Mouse (Mus musculus) C2C12 (cell line): ENCODE measurements around the gene Tuft1. TPM values are rescaled to one million over a fixed set of nuclear protein-coding genes. Genes with fewer than 3 reads are reported as not detected.

ENCODE experiments used
- H3K27me3 ChIP-seq: one replicate; pipeline ENCODE4 v1.6.1; 2011; ENCODE audit not compliant: control insufficient read depth, insufficient read depth, insufficient read length
- H3K36me3 ChIP-seq: one replicate; pipeline ENCODE4 v1.6.1; 2011; ENCODE audit not compliant: control insufficient read depth, insufficient read depth
- H3K4me3 ChIP-seq: one replicate; pipeline ENCODE4 v1.5.1; 2011; ENCODE audit warnings: mild to moderate bottlenecking, control low read depth; ENCODE audit not compliant: poor library complexity, insufficient read depth, severe bottlenecking
- H3K79me2 ChIP-seq: one replicate; pipeline ENCODE4 v1.6.1; 2011; ENCODE audit not compliant: control insufficient read depth, insufficient read depth
- H3K79me3 ChIP-seq: one replicate; pipeline ENCODE4 v1.6.1; 2011; ENCODE audit warnings: low read depth, control low read depth
- H3ac ChIP-seq: one replicate; pipeline ENCODE3; 2011; ENCODE audit warnings: low read depth; ENCODE audit not compliant: control insufficient read depth, insufficient read length
- CEBPB ChIP-seq: IDR thresholded peaks from one replicate; pipeline ENCODE4 v1.6.1; 2011; ENCODE audit warnings: low read depth, mild to moderate bottlenecking, control low read depth, moderate library complexity
- CTCF ChIP-seq: IDR thresholded peaks from one replicate; pipeline ENCODE4 v1.5.1; 2011; ENCODE audit not compliant: control insufficient read depth, insufficient read depth, insufficient read length
- FOSL1 ChIP-seq: IDR thresholded peaks from one replicate; pipeline ENCODE4 v1.8.0; 2011; ENCODE audit warnings: mild to moderate bottlenecking, low read length; ENCODE audit not compliant: poor library complexity, insufficient read depth, severe bottlenecking
- MAX ChIP-seq: IDR thresholded peaks from one replicate; pipeline ENCODE4 v1.6.1; 2011; ENCODE audit warnings: mild to moderate bottlenecking, control low read depth
- MYOD1 ChIP-seq: IDR thresholded peaks from one replicate; pipeline ENCODE4 v1.6.1; 2011; ENCODE audit warnings: low read depth; ENCODE audit not compliant: control insufficient read depth, insufficient read length
- MYOG ChIP-seq: IDR thresholded peaks from one replicate; pipeline ENCODE4 v1.6.1; 2011; ENCODE audit not compliant: control insufficient read depth, insufficient read length; ENCODE audit errors: extremely low read depth
- USF1 ChIP-seq: IDR thresholded peaks from one replicate; pipeline ENCODE4 v1.6.1; 2011; ENCODE audit warnings: low read depth, mild to moderate bottlenecking, control low read depth, moderate library complexity
- polyA plus RNA-seq: library from polyadenylated mRNA; unstranded; fragments of >200 nt; fragmentation: generic; extraction: Trizol; gene quantifications from one replicate; pipeline ENCODE4 v1.2.1, GENCODE M21; 2012; ENCODE audit warnings: missing spikeins

The Tuft1 gene
- polyA plus RNA-seq, 1 experiment = 2.8 TPM

- H3K27me3 ChIP-seq = no peaks in the 10 kb centered on the region
- no peak overlapping the region for H3K4me3 ChIP-seq
- peaks cover 5% of the 10 kb centered on the region for H3K36me3 ChIP-seq
- H3ac ChIP-seq = no peak overlapping the region
- H3K79me3 ChIP-seq = no peaks in the 10 kb centered on the region
- no peaks in the 10 kb centered on the region for H3K79me2 ChIP-seq
- TF ChIP-seq MYOD1 (peak; percentile 66), CTCF (no peak), MAX (no peak), USF1 (no peak)
Measured at GRCm38 (mm10) chr3:94624281-94624680, 34.4 kb downstream of the Tuft1 start.

GRCm38 (mm10) chr3:94622550-94622949 lies 36.1 kb downstream of the Tuft1 start:
- no peak for TF ChIP-seq CEBPB
- Histone ChIP-seq H3K79me3 (no peaks in the 10 kb centered on the region), H3K4me3 (no peak overlapping the region), H3ac (no peak overlapping the region), H3K79me2 (no peaks in the 10 kb centered on the region), H3K36me3 (peaks cover 5% of the 10 kb centered on the region), H3K27me3 (no peaks in the 10 kb centered on the region)

- Histone ChIP-seq H3K27me3 (no peaks in the 10 kb centered on the region), H3K79me2 (no peaks in the 10 kb centered on the region)
- TF ChIP-seq USF1 (no peak), FOSL1 (no peak), MYOD1 (no peak)
Measured at GRCm38 (mm10) chr3:94621740-94622507, 36.7 kb downstream of the Tuft1 start.

GRCm38 (mm10) chr3:94616717-94617116 lies 42.0 kb downstream of the Tuft1 start:
- H3K36me3 ChIP-seq = no peaks in the 10 kb centered on the region
- TF ChIP-seq CTCF = peak; percentile 12
- TF ChIP-seq MYOG = no peak

More at GRCm38 (mm10) chr3:94621740-94622507, 36.7 kb downstream of the Tuft1 start:
- Histone ChIP-seq H3K4me3 (no peak overlapping the region), H3K36me3 (peaks cover 5% of the 10 kb centered on the region), H3K79me3 (no peaks in the 10 kb centered on the region), H3ac (no peak overlapping the region)

GRCm38 (mm10) chr3:94613258-94613878 lies 45.3 kb downstream of the Tuft1 start:
- Histone ChIP-seq H3K4me3 (no peak overlapping the region), H3K36me3 (no peaks in the 10 kb centered on the region), H3K79me2 (no peaks in the 10 kb centered on the region), H3ac (no peak overlapping the region), H3K27me3 (no peaks in the 10 kb centered on the region), H3K79me3 (no peaks in the 10 kb centered on the region)
- TF ChIP-seq FOSL1 (no peak), CEBPB (no peak), MYOG (no peak), USF1 (no peak), MAX (no peak), MYOD1 (no peak), CTCF (no peak)

More at GRCm38 (mm10) chr3:94616717-94617116, 42.0 kb downstream of the Tuft1 start:
- Histone ChIP-seq H3K4me3 (no peak overlapping the region), H3K79me2 (no peaks in the 10 kb centered on the region), H3K27me3 (no peaks in the 10 kb centered on the region), H3ac (no peak overlapping the region), H3K79me3 (no peaks in the 10 kb centered on the region)

- Histone ChIP-seq H3K27me3 (no peaks in the 10 kb centered on the region), H3K4me3 (no peak overlapping the region), H3K36me3 (no peaks in the 10 kb centered on the region), H3K79me2 (no peaks in the 10 kb centered on the region), H3K79me3 (no peaks in the 10 kb centered on the region), H3ac (no peak overlapping the region)
- TF ChIP-seq MYOG = no peak
- no peak for TF ChIP-seq MYOD1
- TF ChIP-seq USF1 = no peak
- TF ChIP-seq CTCF = no peak
- no peak for TF ChIP-seq CEBPB
- no peak for TF ChIP-seq MAX
- no peak for TF ChIP-seq FOSL1
Measured at GRCm38 (mm10) chr3:94612274-94612673, 46.4 kb downstream of the Tuft1 start.
